Mouse (Mus musculus) lung, postnatal 0 days (tissue): ENCODE results near the gene Clock. TPM values are rescaled to one million over a fixed set of nuclear protein-coding genes. Genes with fewer than 3 reads are reported as not detected.

Experiments
- ATAC-seq: fragments of 200-750 bp; cut with Nextera tagmentation; 2 replicates; pipeline ENCODE4 v1.8.0; 2017; ENCODE audit warnings: moderate library complexity
- DNase-seq: peaks from one replicate; pipeline ENCODE4 v3.0.0-alpha.2; 2016; ENCODE audit warnings: low spot score
- H3K27ac ChIP-seq: fragments of 300-500 bp; sonication (generic); 2 replicates; pipeline ENCODE4 v1.5.1; 2014; ENCODE audit warnings: antibody characterized with exemption, mild to moderate bottlenecking, low read length, mixed read lengths
- H3K27me3 ChIP-seq: fragments of 300-500 bp; sonication (generic); replicated peaks from 2 replicates; pipeline ENCODE4 v1.6.1; 2014; ENCODE audit warnings: low read length, mixed read lengths; ENCODE audit not compliant: insufficient read depth
- H3K36me3 ChIP-seq: fragments of 300-500 bp; sonication (generic); 2 replicates; pipeline ENCODE4 v1.6.1; 2014; ENCODE audit warnings: low read length, mixed read lengths; ENCODE audit not compliant: insufficient read depth
- H3K4me1 ChIP-seq: fragments of 300-500 bp; sonication (generic); 2 replicates; pipeline ENCODE4 v1.6.1; 2014; ENCODE audit warnings: antibody characterized with exemption, low read depth, low read length, mixed read lengths; ENCODE audit not compliant: insufficient read depth
- H3K4me2 ChIP-seq: fragments of 300-500 bp; sonication (generic); replicated peaks from 2 replicates; pipeline ENCODE4 v1.6.1; 2014; ENCODE audit warnings: low read depth, mild to moderate bottlenecking, low read length, moderate library complexity, mixed read lengths
- H3K4me3 ChIP-seq: fragments of 300-500 bp; sonication (generic); 2 replicates; pipeline ENCODE4 v1.5.1; 2014; ENCODE audit warnings: low read depth, low read length
- H3K9ac ChIP-seq: fragments of 300-500 bp; sonication (generic); replicated peaks from 2 replicates; pipeline ENCODE4 v1.6.1; 2014; ENCODE audit warnings: low read depth, mild to moderate bottlenecking
- H3K9me3 ChIP-seq: fragments of 300-500 bp; sonication (generic); 2 replicates; pipeline ENCODE4 v1.6.1; 2016; ENCODE audit warnings: low read length, mixed read lengths
- CTCF ChIP-seq: IDR thresholded peaks from 2 replicates; pipeline ENCODE4 v1.5.1; 2016; ENCODE audit warnings: antibody characterized with exemption, mild to moderate bottlenecking
- EP300 ChIP-seq: IDR thresholded peaks from 2 replicates; pipeline ENCODE4 v1.6.1; 2016; ENCODE audit warnings: antibody characterized with exemption, mild to moderate bottlenecking, control low read depth
- WGBS: fragments of 180-500 bp; shearing (Covaris S2); extraction: QIAGEN DNeasy Blood & Tissue Kit; methylation state at CpG from one replicate; pipeline ENCODE4 v1.1.7; 2014; 5-methylcytosine and 5-hydroxymethylcytosine counted together
- polyA plus RNA-seq: library from polyadenylated mRNA; unstranded; fragments of >200 nt; fragmentation: Nextera tagmentation; extraction: Ambion mirVana; gene quantifications from 2 replicates; pipeline ENCODE4 v1.2.1, GENCODE M21; 2015

The Clock gene
- polyA plus RNA-seq, 1 experiment from 2014 or later, result 11.5 TPM

GRCm38 (mm10) chr5:76179171-76179570 lies 125.4 kb downstream of the Clock start:
- 94% methylated on average over 5 of the region's 5 CpGs for WGBS
- Histone ChIP-seq H3K27ac (no peak overlapping the region), H3K4me1 (peaks cover 4% of the 10 kb centered on the region; the same call in 1 of the 2 replicates), H3K9me3 (no peaks in the 10 kb centered on the region), H3K9ac (no peak overlapping the region), H3K27me3 (no peaks in the 10 kb centered on the region), H3K36me3 (no peaks in the 10 kb centered on the region), H3K4me3 (no peak overlapping the region), H3K4me2 (no peak overlapping the region)
- DNase-seq (no peak), ATAC-seq (no peak)
- no peak for TF ChIP-seq EP300
- TF ChIP-seq CTCF, result no peak

GRCm38 (mm10) chr5:76177664-76178063 lies 126.9 kb downstream of the Clock start:
- no peak overlapping the region for H3K4me3 ChIP-seq
- no peak for ATAC-seq
- H3K9ac ChIP-seq, result no peak overlapping the region
- no peak overlapping the region for H3K4me2 ChIP-seq
- TF ChIP-seq CTCF (no peak), EP300 (no peak)
- H3K9me3 ChIP-seq, result no peaks in the 10 kb centered on the region
- H3K36me3 ChIP-seq, result no peaks in the 10 kb centered on the region
- H3K27ac ChIP-seq, result no peak overlapping the region
- H3K27me3 ChIP-seq, result no peaks in the 10 kb centered on the region
- DNase-seq, result no peak
- peaks cover 4% of the 10 kb centered on the region; the same call in 1 of the 2 replicates for H3K4me1 ChIP-seq
- 67% methylated on average over 7 of the region's 7 CpGs for WGBS

GRCm38 (mm10) chr5:76176841-76177240 lies 127.8 kb downstream of the Clock start:
- DNase-seq (peak; percentile 62), ATAC-seq (peak; percentile 93)
- no peaks in the 10 kb centered on the region for H3K36me3 ChIP-seq
- WGBS, result 32% methylated on average over 11 of the region's 11 CpGs
- no peaks in the 10 kb centered on the region for H3K27me3 ChIP-seq
- no peak overlapping the region for H3K4me2 ChIP-seq
- TF ChIP-seq EP300, result no peak; the same call in 1 of the 2 replicates
- H3K9me3 ChIP-seq, result no peaks in the 10 kb centered on the region
- H3K4me3 ChIP-seq, result no peak overlapping the region
- H3K27ac ChIP-seq, result peak overlapping the region; percentile 55; the same call in 1 of the 2 replicates
- peaks cover 4% of the 10 kb centered on the region; the same call in 1 of the 2 replicates for H3K4me1 ChIP-seq
- no peak overlapping the region for H3K9ac ChIP-seq

GRCm38 (mm10) chr5:76176411-76176810 lies 128.2 kb downstream of the Clock start:
- Histone ChIP-seq H3K4me3 (no peak overlapping the region), H3K9ac (no peak overlapping the region), H3K36me3 (no peaks in the 10 kb centered on the region), H3K27ac (peak overlapping the region; percentile 55; the same call in 1 of the 2 replicates), H3K9me3 (no peaks in the 10 kb centered on the region), H3K27me3 (no peaks in the 10 kb centered on the region), H3K4me2 (no peak overlapping the region), H3K4me1 (peaks cover 4% of the 10 kb centered on the region; the same call in 1 of the 2 replicates)
- WGBS, result 30% methylated on average over 3 of the region's 3 CpGs
- DNase-seq (peak; percentile 61), ATAC-seq (peak; percentile 87)
- no peak for TF ChIP-seq EP300
- TF ChIP-seq CTCF, result no peak

GRCm38 (mm10) chr5:76175051-76175450 lies 129.5 kb downstream of the Clock start:
- no peak overlapping the region for H3K27ac ChIP-seq
- DNase-seq, result no peak
- 84% methylated on average over 4 of the region's 4 CpGs for WGBS
- H3K4me2 ChIP-seq, result no peak overlapping the region
- no peaks in the 10 kb centered on the region for H3K9me3 ChIP-seq
- TF ChIP-seq EP300, result no peak
- no peak for TF ChIP-seq CTCF
- H3K36me3 ChIP-seq, result no peaks in the 10 kb centered on the region
- no peak overlapping the region for H3K4me3 ChIP-seq
- peaks cover 4% of the 10 kb centered on the region; the same call in 1 of the 2 replicates for H3K4me1 ChIP-seq
- no peaks in the 10 kb centered on the region for H3K27me3 ChIP-seq
- no peak overlapping the region for H3K9ac ChIP-seq
- ATAC-seq, result no peak

- no peak overlapping the region for H3K4me2 ChIP-seq
- no peak for TF ChIP-seq CTCF
- TF ChIP-seq EP300, result no peak
- H3K36me3 ChIP-seq, result no peaks in the 10 kb centered on the region
- no peaks in the 10 kb centered on the region for H3K4me1 ChIP-seq
- ATAC-seq, result no peak
- no peak for DNase-seq
- H3K27me3 ChIP-seq, result no peaks in the 10 kb centered on the region
- H3K9me3 ChIP-seq, result no peaks in the 10 kb centered on the region
- no peak overlapping the region for H3K27ac ChIP-seq
- H3K9ac ChIP-seq, result no peak overlapping the region
- H3K4me3 ChIP-seq, result no peak overlapping the region
Measured at GRCm38 (mm10) chr5:76171039-76171438, 133.6 kb downstream of the Clock start.

- WGBS, result 68% methylated on average over 4 of the region's 4 CpGs
- DNase-seq (no peak), ATAC-seq (no peak)
- Histone ChIP-seq H3K9me3 (no peaks in the 10 kb centered on the region), H3K27ac (no peak overlapping the region), H3K27me3 (no peaks in the 10 kb centered on the region), H3K4me1 (no peaks in the 10 kb centered on the region), H3K4me2 (no peak overlapping the region), H3K4me3 (no peak overlapping the region), H3K9ac (no peak overlapping the region), H3K36me3 (no peaks in the 10 kb centered on the region)
- TF ChIP-seq CTCF (no peak), EP300 (no peak)
Measured at GRCm38 (mm10) chr5:76170522-76170921, 134.1 kb downstream of the Clock start.
